Mouse (Mus musculus) stomach, postnatal 0 days (tissue): ENCODE data around the gene Myadml2.

Source experiments
- CTCF ChIP-seq: IDR thresholded peaks from 2 replicates; pipeline ENCODE4 v1.5.1; 2016; ENCODE audit warnings: antibody characterized with exemption, low read depth, mild to moderate bottlenecking, moderate library complexity
- EP300 ChIP-seq: optimal IDR thresholded peaks from 2 replicates; pipeline ENCODE3; 2016; ENCODE audit warnings: antibody characterized with exemption

GRCm38 (mm10) chr11:120613976-120614375, 34.0 kb downstream of the Myadml2 start:
- TF ChIP-seq EP300 (no peak), CTCF (no peak)
